Mouse (Mus musculus): ENCODE results near the gene Cdk5rap2. TPM values are rescaled to one million over a fixed set of nuclear protein-coding genes. Genes with fewer than 3 reads are reported as not detected.

The Cdk5rap2 gene
- polyA plus RNA-seq, 1 experiment from 2014 or later, result 6.8 TPM

DNA sequence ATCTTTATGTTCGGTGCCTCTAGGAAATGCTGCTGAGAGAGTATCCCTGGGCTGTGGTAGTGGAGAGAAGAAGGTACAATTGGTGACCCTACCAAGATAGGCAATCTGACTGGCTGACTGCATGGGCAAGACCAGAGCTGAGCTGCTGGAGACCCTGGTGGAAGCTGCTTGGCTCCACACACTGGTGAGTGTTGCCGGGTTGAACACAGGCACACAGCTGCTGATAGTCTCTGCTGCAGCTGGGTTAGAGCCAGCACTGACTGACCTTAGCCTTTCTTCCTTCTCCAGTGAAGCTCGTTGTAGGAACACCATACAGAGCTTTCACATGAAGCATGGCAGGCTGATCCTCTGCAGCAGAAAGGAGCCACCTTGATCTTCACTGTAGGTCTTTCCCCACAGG is 182.6 kb downstream of the Cdk5rap2 start:
- ATAC-seq (ENCODE audit: low read depth) (no peak), DNase-seq (no peak)
- WGBS (ENCODE audit: insufficient replicate concordance), result 86% methylated on average over 3 of the region's 3 CpGs
- no peaks in the 10 kb centered on the region for H3K9me3 ChIP-seq (replicated peaks)
- no peaks in the 10 kb centered on the region for H3K27me3 ChIP-seq
- H3K9ac ChIP-seq, result no peak overlapping the region
- H3K36me3 ChIP-seq, result peaks cover 31% of the 10 kb centered on the region
- no peaks in the 10 kb centered on the region for H3K4me1 ChIP-seq (replicated peaks)
- H3K27ac ChIP-seq, result no peak overlapping the region
- no peak overlapping the region for H3K4me2 ChIP-seq
- H3K4me3 ChIP-seq (replicated peaks), result no peak overlapping the region

DNA sequence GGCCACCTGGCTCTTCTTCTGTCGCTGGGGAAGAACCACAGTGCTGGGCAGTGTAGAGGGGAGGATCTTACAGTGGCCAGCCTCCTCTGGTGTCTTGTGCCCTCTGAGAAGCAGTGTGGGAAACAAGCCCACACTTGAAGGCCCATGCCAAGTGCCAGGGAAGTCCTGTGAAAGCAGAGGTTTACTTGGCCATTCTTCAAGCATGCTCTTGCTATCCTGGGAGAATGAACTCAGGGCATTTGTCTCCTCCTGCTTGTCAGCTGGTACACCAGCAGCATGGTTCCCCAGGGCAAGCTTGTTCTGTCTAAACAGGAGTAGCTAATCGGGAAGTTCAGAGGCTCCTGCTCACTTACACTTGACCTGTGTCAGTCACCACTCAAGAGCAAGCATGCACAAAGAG is 185.7 kb downstream of the Cdk5rap2 start:
- DNase-seq, result no peak

GRCm38 (mm10) chr4:70221878-70222277 is 188.4 kb downstream of the Cdk5rap2 start:
- Histone ChIP-seq H3K9ac (no peak overlapping the region), H3K9me3 (replicated peaks) (no peaks in the 10 kb centered on the region), H3K36me3 (peaks cover 34% of the 10 kb centered on the region), H3K4me2 (no peak overlapping the region), H3K27me3 (no peaks in the 10 kb centered on the region), H3K4me1 (replicated peaks) (0 out of 2 replicates have a peak, but pooled peaks cover 5% of the 10 kb centered on the region), H3K4me3 (replicated peaks) (no peak overlapping the region), H3K27ac (no peak overlapping the region)
- 54% methylated on average over 3 of the region's 3 CpGs for WGBS (ENCODE audit: insufficient replicate concordance)
- ATAC-seq (ENCODE audit: low read depth) (no peak), DNase-seq (no peak)

More for the DNA sequence above, 185.7 kb downstream of the Cdk5rap2 start:
- no peak overlapping the region for H3K4me3 ChIP-seq (replicated peaks)
- WGBS (ENCODE audit: insufficient replicate concordance), result 65% methylated on average over 2 of the region's 2 CpGs
- H3K36me3 ChIP-seq, result peaks cover 44% of the 10 kb centered on the region
- H3K4me1 ChIP-seq (replicated peaks), result 0 out of 2 replicates have a peak, but pooled peaks cover 5% of the 10 kb centered on the region
- H3K4me2 ChIP-seq, result no peak overlapping the region
- no peak overlapping the region for H3K9ac ChIP-seq
- H3K9me3 ChIP-seq (replicated peaks), result no peaks in the 10 kb centered on the region
- no peak overlapping the region for H3K27ac ChIP-seq
- ATAC-seq (ENCODE audit: low read depth), result no peak
- no peaks in the 10 kb centered on the region for H3K27me3 ChIP-seq

DNA sequence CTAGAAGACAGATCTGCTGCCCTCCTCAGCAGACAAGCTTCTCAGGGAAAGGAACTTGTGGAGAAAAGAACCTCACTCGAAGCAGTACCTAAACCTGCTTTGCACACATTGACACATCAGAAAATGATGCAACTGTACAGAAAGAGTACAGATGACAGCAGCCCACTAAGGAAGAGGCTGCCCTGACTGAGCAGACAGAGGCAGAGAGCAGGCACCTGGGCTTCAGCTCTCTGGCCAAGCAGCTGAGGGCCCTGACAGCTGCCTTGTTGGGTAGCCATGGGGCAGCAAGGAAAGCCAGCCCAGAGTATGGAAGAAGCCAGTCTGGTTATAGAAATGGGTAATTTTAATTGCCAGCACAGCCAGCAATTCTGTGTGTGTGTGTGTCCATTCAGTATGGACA is 188.9 kb downstream of the Cdk5rap2 start:
- ATAC-seq (ENCODE audit: low read depth), result no peak
- Histone ChIP-seq H3K36me3 (peaks cover 29% of the 10 kb centered on the region), H3K27me3 (no peaks in the 10 kb centered on the region), H3K27ac (no peak overlapping the region), H3K4me3 (replicated peaks) (no peak overlapping the region), H3K4me2 (no peak overlapping the region), H3K9ac (no peak overlapping the region), H3K9me3 (replicated peaks) (no peaks in the 10 kb centered on the region), H3K4me1 (replicated peaks) (0 out of 2 replicates have a peak, but pooled peaks cover 5% of the 10 kb centered on the region)
- no peak for DNase-seq
- 80% methylated on average over 1 of the region's 1 CpGs for WGBS (ENCODE audit: insufficient replicate concordance)

DNA sequence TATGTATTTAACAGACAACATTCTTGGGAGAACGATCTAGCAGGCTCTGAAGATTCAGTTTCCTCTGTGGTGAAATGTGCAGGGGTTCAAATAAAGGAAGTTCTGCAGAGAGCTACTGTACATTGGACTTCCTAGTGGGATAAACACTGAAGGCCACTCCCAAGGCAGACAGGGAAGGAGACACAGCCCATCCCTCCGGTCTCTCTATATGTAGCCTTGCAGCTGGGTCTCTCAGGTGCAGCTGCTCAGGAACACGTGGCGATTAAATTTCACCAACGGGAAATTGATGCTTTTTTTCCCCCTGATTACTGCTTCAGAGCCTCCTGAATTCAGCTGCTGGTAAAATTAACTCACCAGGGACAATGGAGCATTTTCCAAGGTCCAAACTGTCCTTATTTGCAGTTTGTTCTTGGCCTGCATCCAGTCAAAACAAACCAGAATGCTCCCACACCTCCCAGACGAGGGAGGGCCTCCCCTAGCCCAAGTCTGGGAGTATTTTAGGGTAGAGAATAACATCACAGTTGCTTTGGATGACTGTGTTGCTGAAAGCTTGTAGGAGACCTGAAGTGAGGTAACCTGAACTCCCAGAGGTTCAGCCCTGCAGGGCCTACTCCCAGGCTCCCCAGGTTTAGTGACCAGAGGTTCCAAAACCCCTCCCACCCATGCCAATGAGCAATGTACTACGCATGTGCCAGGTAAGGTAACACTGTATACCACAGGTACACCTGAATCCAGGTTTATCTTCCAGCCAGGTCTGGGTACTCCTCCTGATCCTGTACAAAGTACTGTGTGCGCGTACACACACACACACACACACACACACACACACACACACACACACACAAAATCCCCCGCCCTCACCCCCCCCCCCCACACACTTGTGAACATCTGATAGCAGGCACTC is 189.7 kb downstream of the Cdk5rap2 start:
- H3K9me3 ChIP-seq (replicated peaks), result no peaks in the 10 kb centered on the region
- peaks cover 26% of the 10 kb centered on the region for H3K36me3 ChIP-seq
- no peaks in the 10 kb centered on the region for H3K27me3 ChIP-seq
- H3K4me1 ChIP-seq (replicated peaks), result 0 out of 2 replicates have a peak, but pooled peaks cover 5% of the 10 kb centered on the region
- no peak overlapping the region for H3K9ac ChIP-seq
- ATAC-seq (ENCODE audit: low read depth) (no peak; the same call in 1 of the 2 replicates), DNase-seq (no peak)
- 72% methylated on average over 10 of the region's 10 CpGs for WGBS (ENCODE audit: insufficient replicate concordance)
- H3K4me2 ChIP-seq, result no peak overlapping the region
- H3K4me3 ChIP-seq (replicated peaks), result no peak overlapping the region
- H3K27ac ChIP-seq, result no peak overlapping the region

DNA sequence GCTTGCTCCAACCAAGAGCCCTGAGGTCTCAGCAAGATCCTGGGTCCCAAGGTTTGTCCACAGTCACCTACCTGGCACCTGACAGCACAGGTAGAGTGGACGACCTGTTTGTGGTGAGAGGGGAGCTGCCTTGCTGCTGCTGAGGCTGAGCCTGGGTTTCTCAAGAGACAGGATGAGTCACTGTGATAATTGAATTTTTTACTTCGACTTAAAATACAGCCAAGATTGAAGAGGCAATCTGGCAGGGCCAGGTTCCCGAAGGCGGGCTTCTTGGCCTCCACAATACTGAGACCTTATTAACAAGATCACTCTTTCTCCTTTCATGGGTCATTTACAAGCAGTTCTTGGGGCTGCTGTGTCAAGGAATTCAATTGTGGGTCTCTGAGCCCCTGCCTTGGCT is 190.5 kb downstream of the Cdk5rap2 start:
- DNase-seq, result no peak
- Histone ChIP-seq H3K4me3 (replicated peaks) (no peak overlapping the region), H3K9me3 (replicated peaks) (no peaks in the 10 kb centered on the region), H3K4me2 (no peak overlapping the region), H3K9ac (no peak overlapping the region), H3K4me1 (replicated peaks) (0 out of 2 replicates have a peak, but pooled peaks cover 5% of the 10 kb centered on the region), H3K36me3 (peaks cover 26% of the 10 kb centered on the region), H3K27ac (no peak overlapping the region), H3K27me3 (no peaks in the 10 kb centered on the region)
- WGBS (ENCODE audit: insufficient replicate concordance), result 70% methylated on average over 4 of the region's 4 CpGs
- ATAC-seq (ENCODE audit: low read depth), result no peak

GRCm38 (mm10) chr4:70185971-70186370 is 224.3 kb downstream of the Cdk5rap2 start:
- Histone ChIP-seq H3K27me3 (no peaks in the 10 kb centered on the region), H3K27ac (no peak overlapping the region), H3K4me2 (no peak overlapping the region), H3K4me1 (replicated peaks) (no peaks in the 10 kb centered on the region), H3K9me3 (replicated peaks) (no peaks in the 10 kb centered on the region), H3K36me3 (no peaks in the 10 kb centered on the region), H3K4me3 (replicated peaks) (no peak overlapping the region), H3K9ac (no peak overlapping the region)
- ATAC-seq (ENCODE audit: low read depth), result no peak
- 69% methylated on average over 2 of the region's 2 CpGs for WGBS (ENCODE audit: insufficient replicate concordance)
- DNase-seq, result no peak

Other genes starting within 250 kb of the Cdk5rap2 start
- gene Megf9, start 124.6 kb upstream of the Cdk5rap2 start, polyA plus RNA-seq (2015; fragmentation: Nextera tagmentation; extraction: Ambion mirVana), result 2.8 and 3.0 TPM in 2 replicates

All from liver, embryonic 13.5 days (tissue).